Mouse (Mus musculus): ENCODE measurements around the gene Ush2a.

Gene Ush2a

DNA sequence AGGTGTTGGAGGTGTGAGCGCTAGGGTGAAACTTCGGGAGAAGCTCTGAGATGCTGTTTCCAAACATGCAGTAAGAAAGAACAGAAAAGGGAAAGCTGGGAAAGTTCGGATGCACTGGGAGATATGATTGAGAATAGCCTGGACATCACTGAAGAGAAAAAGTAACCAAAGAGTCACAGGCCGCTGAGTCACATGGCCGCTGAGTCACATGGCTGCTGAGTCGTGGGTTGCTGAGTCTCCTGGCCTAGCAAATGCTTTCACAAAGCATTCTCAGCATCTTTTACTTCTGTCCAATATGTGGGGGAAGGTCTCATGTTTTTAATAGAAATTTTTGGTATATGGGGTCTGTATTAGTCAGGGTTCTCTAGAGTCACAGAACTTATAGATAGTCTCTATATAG is 500.6 kb downstream of the Ush2a start:
- no peak for DNase-seq (ENCODE audit: low read depth, low spot score)

DNA sequence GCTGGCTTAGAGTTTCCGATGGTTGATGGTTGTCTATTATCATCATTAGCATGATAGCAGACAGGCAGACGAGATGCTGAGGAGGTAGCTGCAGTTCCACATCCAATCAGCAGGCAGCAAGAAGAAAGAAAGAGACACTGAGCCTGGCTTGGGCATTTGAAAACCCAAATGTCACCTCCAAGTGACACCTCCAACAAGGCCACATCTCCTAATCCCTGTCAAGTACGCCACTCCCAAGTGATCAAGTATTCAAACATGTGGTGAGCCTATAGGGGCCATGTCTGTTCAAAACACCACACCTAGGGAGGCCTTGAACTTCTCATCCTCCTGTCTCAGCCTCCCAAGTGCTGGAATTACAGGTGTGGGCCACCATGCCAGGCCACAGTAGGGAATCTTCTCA is 501.9 kb downstream of the Ush2a start:
- no peak for DNase-seq (ENCODE audit: low read depth, low spot score)

DNA sequence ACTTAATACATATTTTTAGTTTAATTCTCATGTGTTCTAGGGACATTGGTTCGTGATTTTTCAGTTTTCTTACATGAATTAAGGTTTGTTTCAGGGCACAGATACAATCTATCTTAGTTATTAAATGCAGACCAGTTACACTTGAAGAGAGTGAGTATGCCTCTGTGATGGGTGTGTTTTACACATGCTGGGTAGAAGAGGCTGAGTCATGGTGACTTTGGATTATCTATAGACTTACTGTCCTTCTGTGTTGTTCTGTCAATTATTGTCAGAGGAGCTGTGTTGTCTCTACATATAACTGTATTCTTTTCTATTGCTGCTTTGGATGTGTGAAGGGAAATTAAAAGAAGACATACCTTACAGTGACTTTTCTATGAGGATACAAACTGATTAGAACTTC is 509.0 kb downstream of the Ush2a start:
- no peak for DNase-seq (ENCODE audit: low read depth, low spot score)

DNA sequence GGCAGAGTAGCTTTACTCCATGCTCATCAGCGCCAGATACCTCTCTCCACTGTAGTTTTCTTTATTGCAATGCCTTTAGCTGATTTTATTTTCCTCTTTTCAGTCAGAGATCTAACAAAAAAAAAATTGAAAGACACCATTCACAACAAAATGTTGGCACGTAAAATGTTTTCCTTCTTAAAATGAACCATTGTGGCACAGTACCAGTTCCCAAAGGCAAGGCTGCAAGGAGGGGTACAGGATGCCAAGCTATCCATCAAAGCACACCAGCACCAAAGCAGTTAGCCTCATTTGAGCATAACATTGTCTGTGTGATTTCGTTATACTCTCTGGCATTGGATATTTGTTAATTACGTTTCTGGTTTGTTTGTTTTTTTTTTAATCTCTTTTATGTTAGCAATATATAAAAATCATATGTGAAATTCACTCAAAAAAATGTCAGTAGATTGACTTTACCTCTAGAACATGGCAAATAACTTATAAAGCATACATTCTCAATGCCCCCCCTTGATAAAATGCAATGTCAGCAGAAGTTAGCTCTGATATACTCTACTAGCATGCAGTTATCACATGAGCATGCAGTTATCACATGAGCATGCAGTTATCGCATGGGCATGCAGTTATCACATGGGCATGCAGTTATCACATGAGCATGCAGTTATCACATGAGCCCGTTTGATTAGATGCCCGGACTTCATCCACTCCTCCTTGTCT is 510.9 kb downstream of the Ush2a start:
- DNase-seq (ENCODE audit: low read depth, low spot score) = no peak

DNA sequence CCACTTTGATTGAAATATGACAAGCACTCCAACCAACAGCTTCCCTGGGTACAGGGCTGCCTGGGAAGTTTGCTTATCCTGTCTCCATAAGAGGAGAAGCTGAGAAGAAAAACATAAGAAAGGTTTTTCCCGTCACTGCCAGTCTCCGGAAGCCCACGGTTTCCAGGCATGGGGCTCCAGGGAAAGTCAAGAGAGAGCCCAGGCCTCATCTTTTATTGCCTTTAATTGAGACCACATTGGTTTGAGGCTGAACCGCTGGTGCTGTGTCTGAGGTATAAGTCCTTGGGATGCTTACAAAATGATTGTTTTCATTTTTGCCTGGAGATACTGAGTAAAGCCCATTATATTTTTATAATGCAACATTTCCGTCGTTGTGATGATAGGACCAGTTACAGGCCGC is 511.8 kb downstream of the Ush2a start:
- no peak for DNase-seq (ENCODE audit: low read depth, low spot score)

DNA sequence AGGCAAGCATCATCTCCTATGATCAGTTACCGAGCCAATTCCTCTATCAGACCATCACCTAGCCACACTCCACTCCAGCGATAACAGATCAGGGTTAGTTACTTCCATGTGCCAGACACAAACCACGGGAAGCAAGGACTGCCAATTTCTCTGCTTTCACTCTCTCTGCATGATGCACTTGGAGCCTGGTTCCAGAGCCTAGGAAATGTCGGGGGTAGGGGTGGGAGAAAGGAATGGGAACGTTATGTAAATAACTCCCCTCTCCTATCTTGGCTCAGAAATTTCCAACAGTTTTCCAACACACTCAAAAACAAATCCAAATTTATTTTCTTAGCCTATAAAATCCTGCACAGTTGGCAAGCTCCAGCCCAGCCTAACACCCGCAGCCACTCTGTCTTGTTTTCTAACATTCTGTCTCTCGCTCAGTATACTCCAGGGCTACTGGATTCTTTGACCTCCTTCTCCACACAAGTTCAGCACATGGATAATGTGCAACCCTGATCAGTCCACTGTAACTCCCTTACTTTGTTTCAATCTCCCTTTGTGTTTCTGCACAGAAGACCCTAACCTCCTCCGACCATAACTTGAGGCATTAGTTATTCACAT is 515.8 kb downstream of the Ush2a start:
- DNase-seq (ENCODE audit: low read depth, low spot score) = no peak

DNA sequence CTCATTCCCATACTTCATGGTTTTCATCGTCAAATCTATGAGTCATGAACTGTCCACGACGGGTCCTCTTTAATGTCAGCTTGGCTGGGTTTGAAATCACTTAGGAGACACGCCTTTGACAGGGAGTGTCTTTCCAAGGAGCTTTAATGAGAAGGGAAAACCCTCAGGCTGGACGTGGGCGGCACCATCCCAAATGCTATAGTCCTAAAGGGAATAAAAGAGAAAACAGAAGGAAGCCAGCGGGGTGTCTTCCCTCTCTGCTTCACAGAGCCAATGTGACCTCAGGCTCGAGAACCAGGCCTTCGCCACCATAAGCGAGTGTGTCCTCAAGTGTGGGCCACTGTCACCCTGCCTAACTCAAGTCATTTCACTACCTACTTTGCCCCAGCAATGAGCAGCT is 523.2 kb downstream of the Ush2a start:
- no peak for DNase-seq (ENCODE audit: low read depth, low spot score)

DNA sequence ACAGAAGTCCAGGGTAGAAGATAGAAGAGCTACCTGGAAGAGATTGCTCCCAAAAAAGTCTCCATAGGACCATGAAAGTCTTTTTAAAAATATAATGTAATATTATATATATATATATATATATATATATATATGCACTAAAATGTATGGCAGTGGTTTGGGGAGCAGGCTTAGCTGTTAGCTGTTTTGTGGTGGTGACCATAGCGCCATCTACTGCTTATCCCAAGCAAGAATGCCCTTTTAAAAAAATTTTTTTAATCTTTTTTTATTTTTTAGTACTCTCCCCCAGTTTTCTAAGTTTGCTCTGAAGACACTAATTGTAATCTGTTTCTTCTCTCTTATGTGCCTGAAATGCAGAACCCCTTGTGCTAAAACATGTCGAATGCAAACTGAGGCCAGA is 543.2 kb downstream of the Ush2a start:
- DNase-seq (ENCODE audit: low read depth, low spot score) = no peak

DNA sequence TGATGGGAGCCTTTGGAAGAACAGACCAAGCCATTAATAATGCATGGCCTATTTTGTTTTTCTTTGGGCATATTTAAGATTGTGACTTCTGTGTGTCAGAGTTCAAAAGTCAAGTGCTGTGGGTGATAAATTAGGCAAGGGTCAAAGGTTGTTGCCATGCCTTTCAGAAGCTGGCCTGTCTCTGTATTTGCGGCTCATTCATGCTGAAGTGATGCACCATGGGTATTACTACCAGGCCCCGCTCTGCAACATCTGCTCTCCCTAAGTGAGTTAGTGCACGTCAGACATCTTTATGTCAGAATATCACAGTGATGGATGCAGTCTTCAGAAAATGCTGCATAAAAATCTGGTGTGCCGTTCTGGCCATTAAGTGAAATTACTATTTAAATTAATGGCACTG is 544.0 kb downstream of the Ush2a start:
- DNase-seq (ENCODE audit: low read depth, low spot score) = no peak

DNA sequence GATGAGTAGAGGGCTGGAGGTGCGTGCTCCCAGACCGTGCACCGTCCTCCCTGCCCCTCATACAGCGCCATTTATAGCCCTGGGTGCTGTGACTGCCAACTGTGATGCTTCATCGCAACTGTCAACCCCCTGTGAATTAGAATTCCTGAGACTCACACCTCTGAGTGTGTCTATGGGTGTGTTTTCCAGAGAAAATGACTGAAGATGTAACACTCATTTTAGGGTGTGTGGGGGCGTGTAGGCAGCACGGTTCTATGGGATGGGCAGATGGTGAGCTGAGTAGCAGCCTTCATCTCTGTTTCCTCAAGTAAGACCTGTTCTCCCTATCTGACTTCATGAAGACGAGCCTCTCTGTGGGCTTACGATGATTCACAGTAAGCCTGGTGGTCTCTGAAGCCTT is 548.8 kb downstream of the Ush2a start:
- DNase-seq (ENCODE audit: low read depth, low spot score) = no peak

DNA sequence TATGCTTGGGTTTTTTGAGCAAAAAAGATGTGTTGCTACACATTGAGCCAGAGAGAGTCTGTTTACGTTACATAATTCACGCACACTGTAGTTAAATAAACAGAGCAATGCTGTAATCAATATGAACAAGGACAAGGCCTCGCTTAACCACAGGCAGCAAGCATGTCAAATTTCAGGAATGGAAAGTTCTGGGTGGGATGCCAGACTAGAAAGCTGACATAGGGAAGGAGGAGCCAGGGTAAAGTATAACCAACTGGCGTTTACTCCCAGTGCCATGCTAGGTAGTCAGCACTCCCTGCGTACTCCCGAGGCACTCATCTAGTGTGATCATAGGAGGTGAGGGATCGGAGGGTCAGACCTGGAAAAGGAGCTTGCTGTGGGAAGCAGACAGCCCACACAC is 553.2 kb downstream of the Ush2a start:
- DNase-seq (ENCODE audit: low read depth, low spot score) = no peak

DNA sequence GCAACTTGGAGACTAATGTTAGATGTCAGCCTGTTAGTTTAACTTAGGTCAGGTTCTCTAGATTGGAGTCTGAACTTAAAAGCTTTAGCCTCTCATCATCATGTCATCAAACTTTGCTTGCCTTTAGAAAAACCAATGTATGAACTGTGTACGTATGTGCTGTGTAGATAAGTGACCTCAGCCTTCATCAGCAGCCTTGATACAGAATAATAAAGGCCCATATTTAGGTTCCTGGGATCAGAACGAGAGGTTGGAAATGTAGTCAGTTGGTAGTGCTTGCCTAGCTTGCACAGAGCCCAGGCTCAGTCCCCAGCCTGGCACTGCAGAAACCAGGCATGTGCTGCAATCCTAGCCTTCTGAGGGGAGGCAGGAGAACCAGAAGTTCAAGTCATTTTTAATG is 562.4 kb downstream of the Ush2a start:
- DNase-seq (ENCODE audit: low read depth, low spot score) = no peak

DNA sequence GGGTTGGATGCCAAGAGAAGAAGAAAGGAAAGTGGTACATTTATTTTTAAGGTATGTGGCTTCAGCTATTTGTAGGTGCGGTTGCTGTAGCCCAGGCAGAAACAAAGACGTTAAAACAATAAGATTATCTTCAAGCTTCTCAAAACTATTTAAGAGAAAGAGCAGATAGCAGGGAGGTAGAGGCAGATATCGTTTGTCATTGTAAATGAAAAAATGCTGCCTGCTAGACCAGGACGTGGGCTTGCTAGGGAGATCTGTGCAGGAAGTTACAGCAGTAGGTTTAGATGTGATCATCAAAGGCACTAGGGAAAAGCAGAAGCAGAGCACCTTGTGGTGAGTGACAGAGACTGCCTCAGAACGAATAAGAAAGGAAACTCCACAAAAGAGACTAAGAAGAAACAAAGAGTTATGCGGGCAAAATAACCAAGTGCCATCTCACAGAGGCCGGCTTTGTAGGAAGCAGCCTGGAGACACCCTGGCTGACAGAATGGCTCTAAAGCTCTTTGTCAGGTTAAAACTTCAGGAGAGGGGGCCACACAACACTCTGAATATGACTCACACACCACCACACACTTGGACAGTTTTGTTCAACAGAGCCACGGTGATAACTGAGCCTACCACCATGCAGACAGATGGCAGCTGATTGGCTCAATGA is 563.2 kb downstream of the Ush2a start:
- no peak for DNase-seq (ENCODE audit: low read depth, low spot score)

DNA sequence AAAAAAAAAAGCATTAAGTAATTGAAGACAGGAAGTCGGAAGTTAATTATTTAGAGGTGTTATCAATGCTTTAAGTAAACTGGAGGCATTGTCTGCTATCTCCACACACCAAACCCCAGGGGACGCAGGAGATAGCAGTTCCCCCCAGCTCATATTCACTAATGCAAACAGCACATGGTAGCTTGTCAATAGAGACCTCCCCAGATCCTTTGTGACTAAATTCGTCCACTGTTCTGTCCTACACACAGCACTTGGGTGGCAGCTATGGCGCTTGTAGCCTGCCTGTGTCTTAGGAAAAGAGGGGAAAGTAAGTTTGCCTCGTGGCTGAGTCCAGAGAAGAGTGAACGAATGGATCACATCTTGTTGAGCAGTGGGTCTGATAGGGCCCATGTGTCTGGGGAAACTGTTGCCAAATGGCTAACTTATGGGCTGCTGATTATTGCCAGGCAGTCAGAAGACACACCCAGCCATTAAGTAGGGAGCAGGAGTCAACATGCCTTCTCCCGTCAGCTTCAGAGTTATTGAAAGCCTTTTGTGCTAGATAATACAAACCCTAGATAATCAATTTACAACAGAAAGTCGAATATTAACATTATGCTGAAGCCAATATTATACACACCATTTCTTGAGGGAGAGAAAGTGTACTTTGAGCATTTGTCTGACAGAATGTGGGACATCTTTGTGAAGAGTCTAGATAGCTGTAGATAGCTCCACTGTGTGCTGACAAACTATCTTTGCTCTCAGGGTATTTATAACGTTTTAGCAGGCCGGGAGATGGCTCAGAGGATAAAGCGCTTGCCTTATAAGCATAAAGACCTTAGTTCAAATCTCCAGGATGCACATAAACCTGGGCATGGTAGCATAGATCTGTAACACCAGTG is 568.9 kb downstream of the Ush2a start:
- DNase-seq (ENCODE audit: low read depth, low spot score) = no peak

DNA sequence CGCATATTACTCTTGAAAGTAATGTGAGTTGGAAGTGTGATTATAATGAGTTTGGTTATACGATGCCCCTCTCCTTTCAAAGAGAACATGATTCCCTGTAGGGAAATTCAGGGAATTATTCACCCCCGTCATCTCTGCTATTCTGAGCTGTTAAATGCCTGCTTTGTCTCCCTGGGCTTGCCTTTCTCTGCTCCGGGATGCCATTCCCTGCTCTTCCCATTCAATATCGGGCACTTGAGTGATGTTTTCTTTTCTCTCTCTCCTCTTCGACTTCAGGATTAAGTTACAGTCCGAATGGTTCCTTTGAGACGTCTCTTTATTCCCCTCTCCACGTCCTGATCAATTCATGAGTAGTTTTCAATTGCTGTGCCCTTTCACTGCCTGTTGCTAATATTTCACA is 572.1 kb downstream of the Ush2a start:
- DNase-seq (ENCODE audit: low read depth, low spot score) = no peak

DNA sequence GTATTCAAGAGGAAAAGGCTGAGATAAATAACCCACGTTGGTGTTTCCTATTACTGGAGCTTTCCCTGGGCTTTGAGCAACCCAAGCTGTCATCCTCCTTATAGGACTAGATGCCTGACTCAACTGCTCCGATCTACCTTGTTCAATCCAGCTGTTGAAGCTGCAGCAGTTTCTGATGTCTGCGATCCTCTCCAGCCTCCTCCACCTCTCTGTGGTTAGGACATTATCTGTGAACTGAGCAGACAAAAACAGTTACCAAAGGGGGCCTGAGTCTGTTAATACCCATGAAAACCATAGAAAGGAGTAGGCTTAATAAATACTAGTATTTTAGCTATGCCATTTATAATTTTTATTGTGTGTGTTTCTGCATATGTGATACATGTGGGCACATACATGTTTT is 572.9 kb downstream of the Ush2a start:
- no peak for DNase-seq (ENCODE audit: low read depth, low spot score)

DNA sequence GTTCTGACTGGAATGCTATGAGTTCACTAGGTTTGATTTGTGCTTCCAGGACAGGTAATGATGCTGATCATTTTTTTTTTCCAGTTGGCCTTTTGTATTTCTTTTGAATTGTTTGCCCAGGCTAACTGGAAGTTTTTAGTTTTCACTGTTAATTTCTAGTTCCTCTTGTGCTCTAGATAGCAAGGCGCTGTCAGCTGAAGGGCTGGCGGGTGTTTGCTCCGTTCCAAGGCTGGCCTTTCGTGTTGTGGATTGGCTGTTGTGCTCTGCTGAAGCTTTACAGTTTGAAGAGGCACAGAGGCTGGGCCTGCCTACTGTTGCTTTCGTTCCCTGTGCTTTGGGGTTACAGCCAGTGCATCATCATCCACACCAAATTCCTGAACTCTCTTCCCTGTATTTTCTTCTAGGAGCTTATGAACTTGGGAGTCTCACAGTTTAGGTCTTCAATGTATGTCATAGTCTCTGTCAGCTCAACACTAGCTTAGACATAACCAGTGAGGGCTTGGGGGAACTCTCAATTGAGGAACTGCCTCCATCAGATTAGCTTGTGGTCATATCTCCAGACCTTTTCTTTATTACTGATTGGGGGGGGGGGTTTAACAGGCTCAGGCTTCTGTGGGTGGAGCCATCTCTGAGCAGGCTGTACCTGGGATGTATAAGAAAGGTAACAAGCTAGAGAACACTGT is 575.9 kb downstream of the Ush2a start:
- DNase-seq (ENCODE audit: low read depth, low spot score) = no peak

DNA sequence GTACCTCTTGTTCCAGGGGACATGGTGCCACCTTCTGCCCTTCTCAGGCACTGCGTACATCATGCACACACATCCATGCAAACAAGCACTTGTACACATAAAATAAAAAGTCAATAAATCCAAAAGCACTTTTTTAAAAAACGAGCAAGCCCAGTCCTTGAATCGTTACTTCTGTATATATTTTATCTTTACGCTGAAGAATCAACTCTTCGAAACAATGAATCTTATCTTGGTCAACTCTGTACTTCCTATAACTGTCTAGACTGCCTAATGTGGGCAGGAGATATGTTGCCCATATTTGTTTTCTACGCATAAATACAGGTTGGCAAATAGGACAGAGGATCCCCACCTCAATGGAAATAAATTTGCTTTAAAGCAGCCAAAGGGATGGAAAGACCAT is 585.4 kb downstream of the Ush2a start:
- no peak for DNase-seq (ENCODE audit: low read depth, low spot score)

DNA sequence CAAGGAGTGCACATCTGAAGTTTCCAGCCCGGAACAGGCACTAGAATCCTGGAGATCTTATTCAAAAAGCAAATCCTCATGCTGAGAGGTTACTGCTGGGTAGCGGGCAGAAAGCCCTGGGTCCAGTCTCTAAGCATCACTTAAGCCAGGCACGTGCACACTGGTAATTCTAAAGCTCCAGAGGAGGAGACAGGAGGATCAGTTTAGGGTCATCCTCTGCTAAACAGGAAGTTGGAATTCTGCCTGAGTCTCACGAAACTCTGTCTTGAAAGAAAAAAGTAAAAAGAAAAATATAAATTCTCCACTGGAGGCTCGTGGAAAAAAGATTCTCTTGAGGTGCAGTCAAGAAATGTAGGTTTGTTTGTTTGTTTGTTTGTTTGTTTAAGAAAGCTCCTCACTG is 591.0 kb downstream of the Ush2a start:
- DNase-seq (ENCODE audit: low read depth, low spot score) = no peak

DNA sequence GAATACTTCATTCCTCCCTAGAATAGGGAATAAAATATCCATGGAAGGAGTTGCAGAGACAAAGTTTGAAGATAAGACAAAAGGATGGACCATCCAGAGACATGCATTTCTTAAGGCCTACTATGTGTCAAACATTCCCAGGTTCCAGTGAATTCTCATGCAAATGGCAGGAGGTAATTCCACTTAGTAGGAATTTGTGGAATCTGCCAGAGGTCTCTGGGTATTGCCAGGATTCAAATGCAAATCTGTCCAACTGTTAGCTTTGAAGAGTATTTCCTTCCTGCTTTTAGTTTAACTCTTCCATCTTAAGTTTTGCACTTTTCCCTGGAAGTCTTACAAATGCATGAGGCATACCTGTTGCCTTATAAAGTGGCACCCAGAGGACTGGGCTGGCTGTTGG is 592.4 kb downstream of the Ush2a start:
- no peak for DNase-seq (ENCODE audit: low read depth, low spot score)

DNA sequence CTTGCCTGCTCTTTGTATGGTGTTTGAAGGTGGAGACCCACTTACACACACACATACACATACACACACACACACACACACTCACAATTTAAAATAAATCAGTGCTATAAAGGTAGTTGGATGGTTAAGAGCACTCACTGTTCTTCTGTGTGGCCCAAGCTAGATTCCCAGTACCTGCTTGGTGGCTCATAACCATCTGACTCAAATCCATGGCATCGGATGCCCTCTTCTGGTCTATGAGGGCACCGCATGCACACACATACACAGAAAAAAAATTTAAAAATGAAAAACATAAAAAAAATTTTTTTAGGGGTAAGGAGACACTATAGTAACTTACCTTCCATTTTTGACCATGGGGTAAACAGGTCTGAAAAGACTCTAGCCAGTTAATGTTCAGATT is 593.2 kb downstream of the Ush2a start:
- DNase-seq (ENCODE audit: low read depth, low spot score) = no peak

DNA sequence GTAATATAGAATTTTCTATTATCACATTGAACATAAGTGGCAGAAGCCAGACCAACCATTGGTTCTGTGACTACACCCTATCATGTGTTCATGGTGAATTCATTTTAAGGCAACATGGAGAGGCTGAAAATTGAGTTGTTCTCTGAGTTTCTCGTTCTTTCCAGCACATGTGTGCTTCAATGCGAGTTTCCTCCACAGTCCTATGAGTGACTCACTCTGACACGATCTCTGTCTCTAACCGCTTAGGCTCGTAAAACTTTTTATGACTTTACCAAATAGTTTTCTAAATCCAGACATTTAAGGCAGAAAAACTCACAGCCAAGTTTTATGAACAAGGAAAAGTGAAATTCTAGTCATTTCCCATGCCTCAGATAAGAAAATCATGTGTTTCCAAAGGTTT is 597.9 kb downstream of the Ush2a start:
- DNase-seq (ENCODE audit: low read depth, low spot score) = no peak

Measured in retina, adult 2 months (tissue).